Mouse (Mus musculus) gastrocnemius, postnatal 14 days (tissue): ENCODE measurements at regions not wholly inside any gene's neighbourhood (a gene's known extent, or its start where the extent isn't known, plus 50 kb on each side); places are given as distances from the start of the nearest gene placed in this dataset.

Experiments
- DNase-seq: peaks from one replicate; pipeline ENCODE4 v3.0.0; 2021; ENCODE audit warnings: mixed read lengths
- intact Hi-C: fragments of 180-260 bp; cut with DNase I; formaldehyde crosslinking; loops from one replicate; pipeline ENCODE4 v1.15.1; 2025; ENCODE audit warnings: low total_unique reads

- intact Hi-C loops = no loop called here
- no peak for DNase-seq
Measured at GRCm38 (mm10) chr1:176348129-176348528, 73.0 kb upstream of the Pld5 start.

DNA sequence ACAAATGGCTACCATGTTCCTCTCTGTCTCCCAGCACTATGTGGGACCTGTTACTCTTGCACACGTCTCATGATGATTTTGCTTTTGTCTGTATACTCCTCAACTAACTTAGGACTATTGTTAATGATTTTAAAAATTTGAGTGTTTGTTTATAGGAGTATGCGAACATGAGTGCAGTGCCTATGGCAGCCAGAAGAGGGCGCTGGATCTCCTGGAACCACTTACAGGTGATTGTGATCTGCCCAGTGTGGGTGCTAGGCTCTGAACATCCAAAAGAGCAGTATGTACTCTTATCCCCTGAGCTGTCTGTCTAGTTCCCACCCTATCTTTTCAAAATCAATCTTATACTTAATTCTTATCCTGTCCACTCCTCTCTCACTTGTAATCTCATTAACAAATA, 56.2 kb upstream of the Pld5 start:
- no peak for DNase-seq
- intact Hi-C loops = no loop called here
